Mouse (Mus musculus) embryonic facial prominence, embryonic 11.5 days (tissue): Measurements from ENCODE around the gene Cox4i1. TPM values are rescaled to one million over a fixed set of nuclear protein-coding genes. Genes with fewer than 3 reads are reported as not detected.
"Not testable (repeated sequence)": the region's sequence is repeated elsewhere in the genome, so short reads cannot be mapped to it uniquely, and the experiment has no call there.

Source experiments
- ATAC-seq: fragments of 200-750 bp; cut with Nextera tagmentation; replicated peaks from 2 replicates; pipeline ENCODE4 v1.8.0; 2017; ENCODE audit warnings: low read depth; ENCODE audit not compliant: insufficient number of reproducible peaks, low FRiP score, low TSS enrichment
- DNase-seq: peaks from one replicate; pipeline ENCODE4 v3.0.0-alpha.2; 2015; ENCODE audit warnings: low spot score
- H3K27ac ChIP-seq: fragments of 300-500 bp; sonication (generic); replicated peaks from 2 replicates; pipeline ENCODE4 v1.5.1; 2014; ENCODE audit warnings: mild to moderate bottlenecking, low read depth, low read length, control low read depth
- H3K27me3 ChIP-seq: fragments of 300-500 bp; sonication (generic); 2 replicates; pipeline ENCODE4 v1.6.1; 2014; ENCODE audit warnings: mild to moderate bottlenecking, low read length, moderate library complexity, mixed read lengths; ENCODE audit not compliant: control insufficient read depth, insufficient read depth
- H3K36me3 ChIP-seq: fragments of 300-500 bp; sonication (generic); replicated peaks from 2 replicates; pipeline ENCODE4 v1.6.1; 2014; ENCODE audit warnings: low read depth, mild to moderate bottlenecking, low read length, moderate library complexity, mixed read lengths; ENCODE audit not compliant: control insufficient read depth, insufficient read depth
- H3K4me1 ChIP-seq: fragments of 300-500 bp; sonication (generic); 2 replicates; pipeline ENCODE4 v1.6.1; 2014; ENCODE audit warnings: low read length, mixed read lengths; ENCODE audit not compliant: control insufficient read depth, insufficient read depth
- H3K4me2 ChIP-seq: fragments of 300-500 bp; sonication (generic); 2 replicates; pipeline ENCODE4 v1.6.1; 2014; ENCODE audit warnings: low read depth, mild to moderate bottlenecking, control low read depth, low read length, moderate library complexity
- H3K4me3 ChIP-seq: fragments of 300-500 bp; sonication (generic); 2 replicates; pipeline ENCODE4 v1.5.1; 2014; ENCODE audit warnings: low read depth, low read length, control low read depth
- H3K9ac ChIP-seq: fragments of 300-500 bp; sonication (generic); replicated peaks from 2 replicates; pipeline ENCODE4 v1.6.1; 2014; ENCODE audit warnings: mild to moderate bottlenecking, control low read depth, low read length
- H3K9me3 ChIP-seq: fragments of 300-500 bp; sonication (generic); replicated peaks from 2 replicates; pipeline ENCODE4 v1.6.1; 2016; ENCODE audit warnings: mild to moderate bottlenecking, low read length, inconsistent platforms, mixed read lengths; ENCODE audit not compliant: control insufficient read depth
- WGBS: fragments of 180-500 bp; shearing (Covaris S2); extraction: QIAGEN DNeasy Blood & Tissue Kit; methylation state at CpG from one replicate; pipeline ENCODE4 v1.1.7; 2014; 5-methylcytosine and 5-hydroxymethylcytosine counted together
- polyA plus RNA-seq: library from polyadenylated mRNA; unstranded; fragments of >200 nt; fragmentation: Nextera tagmentation; extraction: Ambion mirVana; gene quantifications from 2 replicates; pipeline ENCODE4 v1.2.1, GENCODE M21; 2014

Cox4i1 gene
- polyA plus RNA-seq, 1 experiment from 2014 or later: 854 TPM

GRCm38 (mm10) chr8:120679629-120680387, 11.8 kb downstream of the Cox4i1 start:
- 76% methylated on average over 11 of the region's 11 CpGs for WGBS
- no peak overlapping the region for H3K9ac ChIP-seq
- H3K27me3 ChIP-seq: no peaks in the 10 kb centered on the region
- H3K4me2 ChIP-seq: no peak overlapping the region
- DNase-seq (no peak), ATAC-seq (no peak)
- no peak overlapping the region for H3K27ac ChIP-seq
- peaks cover under 1% of the 10 kb centered on the region; the same call in 1 of the 2 replicates for H3K4me1 ChIP-seq
- no peaks in the 10 kb centered on the region for H3K36me3 ChIP-seq
- no peaks in the 10 kb centered on the region for H3K9me3 ChIP-seq
- no peak overlapping the region for H3K4me3 ChIP-seq

GRCm38 (mm10) chr8:120680405-120680804, 12.4 kb downstream of the Cox4i1 start:
- H3K4me2 ChIP-seq, H3K9ac ChIP-seq, H3K36me3 ChIP-seq, H3K27me3 ChIP-seq, H3K9me3 ChIP-seq, H3K27ac ChIP-seq, ATAC-seq, H3K4me3 ChIP-seq, H3K4me1 ChIP-seq: not testable (repeated sequence)
- peak; percentile 61 for DNase-seq
- 72% methylated on average over 6 of the region's 7 CpGs for WGBS

GRCm38 (mm10) chr8:120681113-120681512, 13.1 kb downstream of the Cox4i1 start:
- ATAC-seq (no peak), DNase-seq (no peak)
- no peaks in the 10 kb centered on the region for H3K36me3 ChIP-seq
- H3K27me3 ChIP-seq: no peaks in the 10 kb centered on the region
- no peak overlapping the region for H3K4me3 ChIP-seq
- H3K4me2 ChIP-seq: no peak overlapping the region
- H3K9me3 ChIP-seq: no peaks in the 10 kb centered on the region
- H3K9ac ChIP-seq: no peak overlapping the region
- 81% methylated on average over 10 of the region's 10 CpGs for WGBS
- no peak overlapping the region for H3K27ac ChIP-seq
- peaks cover 2% of the 10 kb centered on the region; the same call in 1 of the 2 replicates for H3K4me1 ChIP-seq

- peak; percentile 76 for DNase-seq
- Histone ChIP-seq H3K9ac (no peak overlapping the region), H3K27me3 (no peaks in the 10 kb centered on the region), H3K9me3 (no peaks in the 10 kb centered on the region), H3K36me3 (no peaks in the 10 kb centered on the region), H3K4me1 (peaks cover 2% of the 10 kb centered on the region; the same call in 1 of the 2 replicates), H3K4me3 (no peak overlapping the region), H3K27ac (no peak overlapping the region), H3K4me2 (no peak overlapping the region)
- 18% methylated on average over 10 of the region's 10 CpGs for WGBS
- no peak for ATAC-seq
Measured at GRCm38 (mm10) chr8:120683602-120684001, 15.6 kb downstream of the Cox4i1 start.

GRCm38 (mm10) chr8:120684082-120684481, 16.1 kb downstream of the Cox4i1 start:
- H3K27ac ChIP-seq: no peak overlapping the region
- WGBS: 58% methylated on average over 5 of the region's 5 CpGs
- DNase-seq (no peak), ATAC-seq (no peak)
- no peak overlapping the region for H3K4me3 ChIP-seq
- no peaks in the 10 kb centered on the region for H3K36me3 ChIP-seq
- H3K4me1 ChIP-seq: peaks cover 2% of the 10 kb centered on the region; the same call in 1 of the 2 replicates
- no peaks in the 10 kb centered on the region for H3K9me3 ChIP-seq
- no peak overlapping the region for H3K9ac ChIP-seq
- H3K27me3 ChIP-seq: no peaks in the 10 kb centered on the region
- no peak overlapping the region for H3K4me2 ChIP-seq

- ATAC-seq: no peak
- WGBS: 54% methylated on average over 5 of the region's 5 CpGs
- peaks cover 2% of the 10 kb centered on the region; the same call in 1 of the 2 replicates for H3K4me1 ChIP-seq
Measured at GRCm38 (mm10) chr8:120685097-120685496, 17.1 kb downstream of the Cox4i1 start.

GRCm38 (mm10) chr8:120685591-120685990, 17.6 kb downstream of the Cox4i1 start:
- Histone ChIP-seq H3K4me3 (no peak overlapping the region), H3K27me3 (no peaks in the 10 kb centered on the region), H3K36me3 (no peaks in the 10 kb centered on the region), H3K4me1 (peaks cover 2% of the 10 kb centered on the region; the same call in 1 of the 2 replicates), H3K9me3 (no peaks in the 10 kb centered on the region), H3K27ac (no peak overlapping the region), H3K4me2 (no peak overlapping the region), H3K9ac (no peak overlapping the region)
- ATAC-seq: no peak
- WGBS: 79% methylated on average over 8 of the region's 8 CpGs
- no peak for DNase-seq

More at GRCm38 (mm10) chr8:120685097-120685496, 17.1 kb downstream of the Cox4i1 start:
- no peak overlapping the region for H3K9ac ChIP-seq
- no peak overlapping the region for H3K4me2 ChIP-seq
- no peak overlapping the region for H3K27ac ChIP-seq
- H3K36me3 ChIP-seq: no peaks in the 10 kb centered on the region
- H3K9me3 ChIP-seq: no peaks in the 10 kb centered on the region
- no peaks in the 10 kb centered on the region for H3K27me3 ChIP-seq
- no peak overlapping the region for H3K4me3 ChIP-seq
- DNase-seq: no peak

- ATAC-seq (no peak), DNase-seq (no peak)
- Histone ChIP-seq H3K9me3 (no peaks in the 10 kb centered on the region), H3K9ac (no peak overlapping the region), H3K4me2 (no peak overlapping the region), H3K27ac (no peak overlapping the region), H3K4me1 (peaks cover 2% of the 10 kb centered on the region; the same call in 1 of the 2 replicates), H3K36me3 (no peaks in the 10 kb centered on the region), H3K27me3 (no peaks in the 10 kb centered on the region), H3K4me3 (no peak overlapping the region)
- WGBS: 81% methylated on average over 13 of the region's 13 CpGs
Measured at GRCm38 (mm10) chr8:120686051-120686450, 18.0 kb downstream of the Cox4i1 start.
